Mouse (Mus musculus) neural tube, embryonic 14.5 days (tissue): ENCODE results near the gene Ank2. TPM values are rescaled to one million over a fixed set of nuclear protein-coding genes. Genes with fewer than 3 reads are reported as not detected.

Experiments used
- ATAC-seq: fragments of 200-750 bp; cut with Nextera tagmentation; 2 replicates; pipeline ENCODE4 v1.8.0; 2017; ENCODE audit warnings: low read depth, mild to moderate bottlenecking, moderate TSS enrichment, moderate library complexity
- H3K27ac ChIP-seq: fragments of 300-500 bp; sonication (generic); 2 replicates; pipeline ENCODE4 v1.5.1; 2014; ENCODE audit warnings: low read depth, mild to moderate bottlenecking, control low read depth, low read length, moderate library complexity, mixed read lengths
- H3K27me3 ChIP-seq: fragments of 300-500 bp; sonication (generic); 2 replicates; pipeline ENCODE4 v1.6.1; 2014; ENCODE audit warnings: low read length; ENCODE audit not compliant: control insufficient read depth, insufficient read depth
- H3K36me3 ChIP-seq: fragments of 300-500 bp; sonication (generic); 2 replicates; pipeline ENCODE4 v1.6.1; 2014; ENCODE audit warnings: low read length, mixed read lengths; ENCODE audit not compliant: control insufficient read depth, insufficient read depth
- H3K4me1 ChIP-seq: fragments of 300-500 bp; sonication (generic); 2 replicates; pipeline ENCODE4 v1.6.1; 2014; ENCODE audit warnings: low read length; ENCODE audit not compliant: control insufficient read depth, insufficient read depth
- H3K4me2 ChIP-seq: fragments of 300-500 bp; sonication (generic); 2 replicates; pipeline ENCODE4 v1.6.1; 2014; ENCODE audit warnings: mild to moderate bottlenecking, low read depth, low read length, control low read depth
- H3K4me3 ChIP-seq: fragments of 300-500 bp; sonication (generic); 2 replicates; pipeline ENCODE4 v1.5.1; 2014; ENCODE audit warnings: low read depth, low read length, control low read depth, mixed read lengths
- H3K9ac ChIP-seq: fragments of 300-500 bp; sonication (generic); replicated peaks from 2 replicates; pipeline ENCODE4 v1.6.1; 2014; ENCODE audit warnings: low read depth, mild to moderate bottlenecking, control low read depth, low read length, mixed read lengths
- H3K9me3 ChIP-seq: fragments of 300-500 bp; sonication (generic); 2 replicates; pipeline ENCODE4 v1.6.1; 2016; ENCODE audit warnings: low read length; ENCODE audit not compliant: control insufficient read depth
- WGBS: fragments of 180-500 bp; shearing (Covaris S2); extraction: QIAGEN DNeasy Blood & Tissue Kit; methylation state at CpG from one replicate; pipeline ENCODE4 v1.1.7; 2014; 5-methylcytosine and 5-hydroxymethylcytosine counted together
- polyA plus RNA-seq: library from polyadenylated mRNA; unstranded; fragments of >200 nt; fragmentation: Nextera tagmentation; extraction: Ambion mirVana; gene quantifications from 2 replicates; pipeline ENCODE4 v1.2.1, GENCODE M21; 2014

The Ank2 gene
- polyA plus RNA-seq, 1 experiment from 2014 or later, result 231 TPM

- no peak overlapping the region for H3K4me3 ChIP-seq
- H3K9me3 ChIP-seq, result no peaks in the 10 kb centered on the region
- no peaks in the 10 kb centered on the region for H3K4me1 ChIP-seq
- no peak overlapping the region for H3K27ac ChIP-seq
- no peak overlapping the region for H3K9ac ChIP-seq
- no peak for ATAC-seq
- H3K4me2 ChIP-seq, result no peak overlapping the region
- no peaks in the 10 kb centered on the region for H3K27me3 ChIP-seq
- no peaks in the 10 kb centered on the region for H3K36me3 ChIP-seq
- WGBS, result 91% methylated on average over 5 of the region's 5 CpGs
Measured at GRCm38 (mm10) chr3:127282277-127282676, 216.9 kb downstream of the Ank2 start.

DNA sequence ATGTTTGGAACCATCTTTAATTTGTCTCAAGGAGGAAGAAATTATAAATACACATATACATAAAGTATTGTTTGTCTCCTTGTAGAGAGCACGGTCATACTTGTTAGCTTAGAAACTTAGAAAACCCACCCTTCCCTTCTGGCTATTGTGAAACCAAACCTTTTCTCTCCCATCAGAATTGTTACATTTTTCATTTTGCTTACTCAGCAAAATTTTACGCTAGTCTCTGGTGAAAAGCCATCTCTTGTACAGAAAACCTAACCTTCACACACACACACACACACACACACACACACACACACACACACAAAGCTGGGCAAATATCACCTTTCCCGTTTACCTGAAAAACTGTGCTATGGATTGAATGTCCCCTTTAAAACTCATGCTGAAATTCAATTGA is 217.8 kb downstream of the Ank2 start:
- ATAC-seq, result no peak
- H3K4me3 ChIP-seq, result no peak overlapping the region
- H3K4me2 ChIP-seq, result no peak overlapping the region
- no peaks in the 10 kb centered on the region for H3K36me3 ChIP-seq
- 84% methylated on average over 3 of the region's 3 CpGs for WGBS
- no peak overlapping the region for H3K9ac ChIP-seq
- H3K27ac ChIP-seq, result no peak overlapping the region
- H3K27me3 ChIP-seq, result no peaks in the 10 kb centered on the region
- H3K4me1 ChIP-seq, result no peaks in the 10 kb centered on the region
- H3K9me3 ChIP-seq, result no peaks in the 10 kb centered on the region

DNA sequence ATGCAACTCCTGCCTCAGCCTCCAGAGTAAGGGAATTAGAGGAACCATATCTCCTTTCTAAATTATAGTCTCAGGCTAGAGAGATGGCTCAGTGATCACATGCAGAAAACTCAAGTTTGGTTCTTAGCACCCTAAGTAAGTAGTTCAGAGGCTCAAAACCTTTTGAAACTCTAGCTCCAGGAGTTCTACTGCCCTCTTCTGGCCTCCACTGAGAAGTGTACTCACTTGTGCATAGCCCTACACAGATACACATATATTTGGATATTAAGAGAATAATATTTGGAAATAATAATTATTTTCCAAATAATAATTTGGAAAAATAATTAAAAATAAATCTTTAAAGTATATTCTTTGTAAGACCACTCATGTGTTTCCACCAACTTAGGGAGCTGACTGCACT is 218.8 kb downstream of the Ank2 start:
- no peak overlapping the region for H3K4me3 ChIP-seq
- no peak overlapping the region for H3K4me2 ChIP-seq
- no peak overlapping the region for H3K9ac ChIP-seq
- no peaks in the 10 kb centered on the region for H3K4me1 ChIP-seq
- no peaks in the 10 kb centered on the region for H3K27me3 ChIP-seq
- H3K27ac ChIP-seq, result no peak overlapping the region
- no peaks in the 10 kb centered on the region for H3K36me3 ChIP-seq
- no peaks in the 10 kb centered on the region for H3K9me3 ChIP-seq
- no peak for ATAC-seq

DNA sequence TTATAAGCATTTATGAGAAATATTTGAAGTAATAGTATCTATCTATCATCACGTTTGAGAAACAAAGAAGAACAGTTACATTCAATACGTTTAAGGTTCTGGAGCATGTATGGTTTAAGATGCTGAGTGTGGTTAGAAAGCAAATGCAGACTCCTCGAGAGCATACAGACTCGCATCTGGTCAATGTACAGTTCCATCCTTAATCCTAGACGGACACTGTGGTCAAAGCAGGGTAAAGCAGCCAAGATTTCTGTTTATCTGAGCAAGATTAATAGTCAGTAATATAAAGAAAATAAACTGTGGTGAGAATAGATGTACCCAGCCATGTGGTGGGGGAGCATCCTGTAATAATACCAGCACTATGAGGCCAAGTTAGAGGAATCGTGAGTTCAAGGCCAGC is 223.2 kb downstream of the Ank2 start:
- Histone ChIP-seq H3K36me3 (no peaks in the 10 kb centered on the region), H3K4me1 (peaks cover 4% of the 10 kb centered on the region; the same call in 1 of the 2 replicates), H3K4me3 (no peak overlapping the region), H3K9ac (no peak overlapping the region), H3K27ac (no peak overlapping the region), H3K9me3 (no peaks in the 10 kb centered on the region), H3K27me3 (no peaks in the 10 kb centered on the region), H3K4me2 (no peak overlapping the region)
- 89% methylated on average over 6 of the region's 6 CpGs for WGBS
- no peak for ATAC-seq

DNA sequence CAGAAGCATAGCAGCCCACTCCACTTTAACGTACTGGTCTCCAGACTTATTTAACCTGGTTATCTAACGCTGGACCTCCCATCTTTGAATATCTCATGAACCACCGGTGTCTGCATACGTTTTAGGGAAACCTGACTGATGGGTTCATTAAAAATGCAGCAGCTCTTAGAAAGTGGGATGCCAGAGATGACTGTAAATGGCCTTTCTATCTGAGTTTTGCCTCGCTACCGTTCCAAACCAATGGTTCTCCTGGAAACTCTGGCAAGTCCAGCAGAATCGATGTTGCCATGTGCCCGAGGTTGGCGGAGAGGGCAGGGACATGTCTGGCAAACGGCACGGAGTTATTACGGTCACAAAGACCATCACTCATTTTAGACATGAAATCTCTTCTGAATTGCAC is 226.3 kb downstream of the Ank2 start:
- Histone ChIP-seq H3K4me3 (no peak overlapping the region), H3K36me3 (no peaks in the 10 kb centered on the region), H3K9ac (no peak overlapping the region), H3K27me3 (no peaks in the 10 kb centered on the region), H3K4me1 (peaks cover 8% of the 10 kb centered on the region; the same call in 1 of the 2 replicates), H3K27ac (no peak overlapping the region), H3K4me2 (no peak overlapping the region), H3K9me3 (no peaks in the 10 kb centered on the region)
- 30% methylated on average over 12 of the region's 12 CpGs for WGBS
- ATAC-seq, result no peak

DNA sequence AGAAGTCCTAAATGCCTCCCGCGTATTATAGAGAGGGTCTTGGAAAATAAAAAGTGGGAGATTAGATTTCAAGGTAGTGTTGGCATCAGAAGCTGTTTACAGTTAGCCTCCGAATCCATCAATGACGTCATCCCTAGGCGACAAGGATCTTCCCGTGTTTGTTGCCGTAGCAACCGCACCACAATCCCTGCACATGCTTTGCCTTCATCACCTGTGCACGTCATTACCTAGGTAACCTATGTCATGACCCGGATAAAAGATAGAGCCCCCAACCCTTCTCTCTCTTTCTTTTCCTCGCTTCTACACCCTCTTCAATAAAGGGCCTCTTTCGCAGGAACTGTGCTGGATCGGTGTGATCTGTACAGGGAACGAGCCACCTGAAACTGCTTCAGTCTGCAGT is 229.5 kb downstream of the Ank2 start:
- Histone ChIP-seq H3K4me3 (no peak overlapping the region), H3K27ac (no peak overlapping the region), H3K27me3 (no peaks in the 10 kb centered on the region), H3K9me3 (no peaks in the 10 kb centered on the region), H3K9ac (no peak overlapping the region), H3K36me3 (no peaks in the 10 kb centered on the region), H3K4me2 (no peak overlapping the region), H3K4me1 (peaks cover 10% of the 10 kb centered on the region; the same call in 1 of the 2 replicates)
- 77% methylated on average over 14 of the region's 14 CpGs for WGBS
- no peak for ATAC-seq

DNA sequence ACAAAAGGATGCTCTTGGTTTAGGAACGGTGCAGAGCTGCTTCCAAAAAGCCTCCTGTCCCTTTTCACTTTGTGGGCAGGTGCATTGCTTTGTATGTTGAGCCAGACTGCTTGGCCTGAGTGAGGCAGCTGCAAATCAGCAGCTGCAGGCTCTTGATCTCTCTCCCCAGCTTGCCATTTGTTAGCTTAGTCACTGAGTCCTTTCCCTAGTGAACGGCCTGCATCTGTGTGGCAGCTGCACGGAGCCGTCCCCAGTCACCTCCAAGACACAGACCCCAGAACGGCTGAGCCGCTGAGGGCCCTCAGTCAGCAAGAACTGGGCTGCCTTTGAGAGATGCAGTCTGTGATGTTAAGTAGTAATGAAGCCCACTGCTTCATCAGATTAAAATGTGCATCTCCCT is 231.3 kb downstream of the Ank2 start:
- peak; percentile 77 for ATAC-seq
- no peak overlapping the region for H3K9ac ChIP-seq

DNA sequence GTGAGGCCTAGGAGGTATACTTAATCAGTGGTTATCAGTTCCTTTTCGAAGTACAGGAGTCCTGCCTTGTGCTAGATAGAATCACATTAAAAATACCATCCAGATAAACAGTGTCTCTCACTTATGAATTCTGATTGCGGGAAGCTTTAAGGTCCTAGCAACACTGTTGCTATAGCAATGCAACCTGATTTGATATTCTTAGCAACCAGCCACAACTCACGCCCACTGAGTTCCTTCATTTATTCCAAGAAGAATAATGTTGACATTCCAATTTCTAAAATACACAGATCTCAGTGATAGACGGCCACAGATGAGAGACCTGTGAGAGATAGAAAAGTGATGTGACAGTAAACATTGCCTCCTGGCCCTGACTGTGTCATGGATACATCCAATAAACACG is 233.4 kb downstream of the Ank2 start:
- H3K4me1 ChIP-seq, result peaks cover 8% of the 10 kb centered on the region
- H3K4me3 ChIP-seq, result no peak overlapping the region
- no peak overlapping the region for H3K27ac ChIP-seq
- no peak overlapping the region for H3K4me2 ChIP-seq
- no peaks in the 10 kb centered on the region for H3K27me3 ChIP-seq
- 62% methylated on average over 5 of the region's 5 CpGs for WGBS
- H3K36me3 ChIP-seq, result no peaks in the 10 kb centered on the region
- no peak overlapping the region for H3K9ac ChIP-seq
- H3K9me3 ChIP-seq, result no peaks in the 10 kb centered on the region
- no peak for ATAC-seq

More for the DNA sequence above, 231.3 kb downstream of the Ank2 start:
- Histone ChIP-seq H3K4me2 (no peak overlapping the region), H3K36me3 (no peaks in the 10 kb centered on the region), H3K4me1 (peaks cover 7% of the 10 kb centered on the region; the same call in 1 of the 2 replicates), H3K4me3 (no peak overlapping the region), H3K27me3 (no peaks in the 10 kb centered on the region), H3K27ac (peak overlapping the region; percentile 70), H3K9me3 (no peaks in the 10 kb centered on the region)
- 7% methylated on average over 6 of the region's 6 CpGs for WGBS

DNA sequence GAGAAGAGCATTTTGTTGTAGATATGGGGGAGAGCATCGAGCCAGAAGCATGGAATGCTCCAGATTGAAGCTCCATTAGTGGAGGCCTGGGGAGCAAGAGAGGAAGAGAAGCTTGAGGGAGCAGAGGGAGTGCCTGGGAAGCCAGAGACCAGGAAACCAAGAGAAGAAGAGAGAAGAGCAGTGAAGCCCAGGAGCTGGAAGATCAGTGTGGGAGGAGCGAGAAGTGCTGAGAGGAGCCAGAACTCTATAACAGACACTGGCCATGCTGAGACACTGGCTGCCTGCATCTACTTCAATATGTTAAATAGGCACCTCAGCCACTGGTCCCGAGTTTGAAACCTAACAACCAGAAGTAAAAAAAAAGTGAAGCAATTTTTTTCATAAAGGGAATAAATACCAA is 234.0 kb downstream of the Ank2 start:
- H3K4me2 ChIP-seq, result no peak overlapping the region
- H3K9me3 ChIP-seq, result no peaks in the 10 kb centered on the region
- ATAC-seq, result no peak
- H3K4me3 ChIP-seq, result no peak overlapping the region
- no peak overlapping the region for H3K27ac ChIP-seq
- peaks cover 13% of the 10 kb centered on the region for H3K4me1 ChIP-seq
- H3K36me3 ChIP-seq, result no peaks in the 10 kb centered on the region
- 82% methylated on average over 3 of the region's 3 CpGs for WGBS
- H3K9ac ChIP-seq, result no peak overlapping the region
- H3K27me3 ChIP-seq, result no peaks in the 10 kb centered on the region

DNA sequence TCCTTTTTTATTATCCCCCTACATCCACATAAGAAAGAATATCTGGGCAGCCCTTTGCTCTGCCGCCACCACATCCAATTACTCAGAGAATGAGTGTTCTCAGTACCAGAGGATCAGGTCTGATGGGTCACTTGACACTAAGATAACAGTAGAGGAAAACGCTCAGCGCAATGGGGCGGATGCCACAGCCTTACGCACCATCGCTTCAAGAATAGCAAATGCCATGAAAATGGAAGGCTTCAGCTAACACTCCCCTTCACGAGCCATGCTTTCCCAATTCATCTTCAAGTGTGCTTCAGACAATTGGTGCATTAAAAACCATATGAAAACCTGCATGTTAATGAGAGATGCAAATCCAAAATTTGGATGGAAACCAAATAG is 238.4 kb downstream of the Ank2 start:
- H3K9me3 ChIP-seq, result no peaks in the 10 kb centered on the region
- no peak; the same call in 1 of the 2 replicates for ATAC-seq
- no peaks in the 10 kb centered on the region for H3K27me3 ChIP-seq
- H3K27ac ChIP-seq, result peak overlapping the region; percentile 23; the same call in 1 of the 2 replicates
- H3K4me3 ChIP-seq, result no peak overlapping the region
- H3K4me1 ChIP-seq, result peaks cover 16% of the 10 kb centered on the region
- H3K4me2 ChIP-seq, result no peak overlapping the region
- no peaks in the 10 kb centered on the region for H3K36me3 ChIP-seq
- H3K9ac ChIP-seq, result no peak overlapping the region
- WGBS, result 40% methylated on average over 7 of the region's 7 CpGs
